Mouse (Mus musculus): ENCODE measurements around the gene Naip1. TPM values are rescaled to one million over a fixed set of nuclear protein-coding genes. Genes with fewer than 3 reads are reported as not detected.
A peak's percentile ranks its signal among the peaks of the same experiment; 100 is the strongest.
"Not testable (repeated sequence)": the region's sequence is repeated elsewhere in the genome, so short reads cannot be mapped to it uniquely, and the experiment has no call there.

The Naip1 gene
- not detected in 2 replicates for total RNA-seq (2017)

GRCm38 (mm10) chr13:100452415-100453127, at the start of gene Naip1:
Gene Naip1, minus strand, starts transcription at chr13:100452869.
- ATAC-seq (replicated peaks; ENCODE audit: low read depth, poor library complexity, severe bottlenecking), result not testable (repeated sequence)

GRCm38 (mm10) chr13:100499625-100500024, 47.0 kb upstream of the Naip1 start:
- ATAC-seq (replicated peaks; ENCODE audit: low read depth, poor library complexity, severe bottlenecking), result peak; percentile 42; the same call in 1 of the 2 replicates

GRCm38 (mm10) chr13:100495337-100495736, 42.7 kb upstream of the Naip1 start:
- no peak for ATAC-seq (replicated peaks; ENCODE audit: low read depth, poor library complexity, severe bottlenecking)

- not testable (repeated sequence) for ATAC-seq (replicated peaks; ENCODE audit: low read depth, poor library complexity, severe bottlenecking)
Measured at GRCm38 (mm10) chr13:100494370-100494769, 41.7 kb upstream of the Naip1 start.

GRCm38 (mm10) chr13:100493313-100493712, 40.6 kb upstream of the Naip1 start:
- ATAC-seq (replicated peaks; ENCODE audit: low read depth, poor library complexity, severe bottlenecking), result peak; percentile 53

- ATAC-seq (replicated peaks; ENCODE audit: low read depth, poor library complexity, severe bottlenecking), result peak; percentile 89
Measured at GRCm38 (mm10) chr13:100492061-100492787, 39.6 kb upstream of the Naip1 start, which contains the start of gene Gtf2h2. Gene Gtf2h2, minus strand, starts transcription at chr13:100492579.

GRCm38 (mm10) chr13:100491623-100492022, 39.0 kb upstream of the Naip1 start:
- no peak for ATAC-seq (replicated peaks; ENCODE audit: low read depth, poor library complexity, severe bottlenecking)

GRCm38 (mm10) chr13:100490424-100490823, 37.8 kb upstream of the Naip1 start:
- ATAC-seq (replicated peaks; ENCODE audit: low read depth, poor library complexity, severe bottlenecking), result no peak

- no peak for ATAC-seq (replicated peaks; ENCODE audit: low read depth, poor library complexity, severe bottlenecking)
Measured at GRCm38 (mm10) chr13:100483610-100484009, 30.9 kb upstream of the Naip1 start.

- ATAC-seq (replicated peaks; ENCODE audit: low read depth, poor library complexity, severe bottlenecking), result 0 out of 2 replicates have a peak, but pooled peaks have one; percentile 25
Measured at GRCm38 (mm10) chr13:100463527-100464222, 11.0 kb upstream of the Naip1 start.

GRCm38 (mm10) chr13:100461336-100461735, 8.7 kb upstream of the Naip1 start:
- no peak for ATAC-seq (replicated peaks; ENCODE audit: low read depth, poor library complexity, severe bottlenecking)

GRCm38 (mm10) chr13:100449495-100449894, 3.2 kb downstream of the Naip1 start:
- ATAC-seq (replicated peaks; ENCODE audit: low read depth, poor library complexity, severe bottlenecking), result peak; percentile 69

GRCm38 (mm10) chr13:100440116-100440515, 12.6 kb downstream of the Naip1 start:
- ATAC-seq (replicated peaks; ENCODE audit: low read depth, poor library complexity, severe bottlenecking), result no peak

GRCm38 (mm10) chr13:100438701-100439100, 14.0 kb downstream of the Naip1 start:
- no peak for ATAC-seq (replicated peaks; ENCODE audit: low read depth, poor library complexity, severe bottlenecking)

- ATAC-seq (replicated peaks; ENCODE audit: low read depth, poor library complexity, severe bottlenecking), result no peak
Measured at GRCm38 (mm10) chr13:100437322-100437825, 15.3 kb downstream of the Naip1 start.

GRCm38 (mm10) chr13:100436556-100437163, 16.0 kb downstream of the Naip1 start:
- ATAC-seq (replicated peaks; ENCODE audit: low read depth, poor library complexity, severe bottlenecking), result not testable (repeated sequence)

- ATAC-seq (replicated peaks; ENCODE audit: low read depth, poor library complexity, severe bottlenecking), result not testable (repeated sequence)
Measured at GRCm38 (mm10) chr13:100419958-100420357, 32.7 kb downstream of the Naip1 start.

GRCm38 (mm10) chr13:100414428-100414827, 38.2 kb downstream of the Naip1 start:
- ATAC-seq (replicated peaks; ENCODE audit: low read depth, poor library complexity, severe bottlenecking), result no peak

GRCm38 (mm10) chr13:100409825-100410224, 42.8 kb downstream of the Naip1 start:
- ATAC-seq (replicated peaks; ENCODE audit: low read depth, poor library complexity, severe bottlenecking), result no peak

GRCm38 (mm10) chr13:100409181-100409580, 43.5 kb downstream of the Naip1 start:
- ATAC-seq (replicated peaks; ENCODE audit: low read depth, poor library complexity, severe bottlenecking), result no peak

All from common myeloid progenitor, adult 5-6 weeks (primary cell).